Mouse (Mus musculus): Measurements from ENCODE around the gene Rhcg. TPM values are rescaled to one million over a fixed set of nuclear protein-coding genes. Genes with fewer than 3 reads are reported as not detected.

Gene Rhcg
- polyA plus RNA-seq, 1 experiment, result not detected

DNA sequence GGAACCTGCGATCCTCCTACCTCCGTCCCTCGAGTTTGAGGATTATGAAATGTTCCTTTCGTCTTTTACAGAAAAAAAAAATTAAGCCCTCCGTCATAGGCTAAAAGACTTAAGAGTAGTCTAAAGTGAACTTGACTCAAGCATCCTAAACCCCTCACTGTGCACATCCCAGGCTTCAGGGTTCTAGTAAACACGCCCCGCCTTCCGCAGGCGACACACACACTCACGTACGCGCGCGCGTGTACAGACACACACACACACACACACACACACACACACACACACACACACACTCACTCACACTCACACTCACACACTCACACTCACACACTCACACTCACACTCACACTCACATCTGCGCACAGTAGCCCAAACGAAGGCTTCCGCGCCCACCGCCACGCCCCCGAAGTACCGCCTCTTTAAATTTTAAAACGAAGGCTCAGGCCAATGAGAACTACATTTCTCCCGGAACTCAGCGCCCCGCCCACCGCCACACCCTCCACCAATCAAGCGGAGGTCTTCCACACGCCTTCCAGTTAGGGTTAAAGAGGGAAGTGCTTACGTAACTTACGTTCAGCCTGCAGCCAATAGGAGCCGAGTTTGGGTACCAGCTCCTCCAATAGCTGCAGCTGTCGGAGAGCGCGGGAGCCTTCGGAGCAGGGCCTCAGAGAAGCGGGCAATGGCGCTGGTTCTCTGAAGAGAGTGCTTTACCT lies 42.3 kb upstream of the Rhcg start, which contains the start of gene Ticrr:
Gene Ticrr, plus strand, starts transcription at position 619 of the 713 bp plus-strand sequence.
- Histone ChIP-seq H3K4me3 (peak within 1 kb of the TSS; percentile 56), H3ac (ENCODE audit: control insufficient read depth, insufficient read length) (peak within 1 kb of the TSS; percentile 22), H3K36me3 (ENCODE audit: control insufficient read depth, insufficient read depth) (no peaks in the 10 kb centered on the region), H3K27me3 (ENCODE audit: control insufficient read depth, insufficient read depth, insufficient read length) (no peaks in the 10 kb centered on the region), H3K4me2 (ENCODE audit: low read depth) (peak within 1 kb of the TSS; percentile 86), H3K79me2 (ENCODE audit: control insufficient read depth, insufficient read depth) (peaks cover 41% of the 10 kb centered on the region)
- TF ChIP-seq SRF (IDR thresholded peaks at IDR 0.05; ENCODE audit: control insufficient read depth, insufficient read length, low read depth) (no peak), REST (IDR thresholded peaks at IDR 0.05; ENCODE audit: insufficient read depth, insufficient read length) (no peak), MYOG (IDR thresholded peaks at IDR 0.05; ENCODE audit: control insufficient read depth in 1 of 3, insufficient read depth in 1 of 3, insufficient read length in 2 of 3, low read depth in 2 of 3) (no peak), POLR2AphosphoS2 (IDR thresholded peaks at IDR 0.05; ENCODE audit: insufficient read length, low read depth) (no peak), TCF12 (IDR thresholded peaks at IDR 0.05; ENCODE audit: insufficient read depth, poor library complexity, severe bottlenecking) (no peak), MYOD1 (IDR thresholded peaks at IDR 0.05; ENCODE audit: control insufficient read depth in 1 of 3, insufficient read length in 2 of 3, low read depth in 2 of 3) (no peak), E2F4 (IDR thresholded peaks at IDR 0.05; ENCODE audit: insufficient read depth) (peak; percentile 96), TCF3 (IDR thresholded peaks at IDR 0.05; ENCODE audit: insufficient read length, low read depth) (no peak), USF1 (IDR thresholded peaks at IDR 0.05; ENCODE audit: low read depth) (no peak), CEBPB (IDR thresholded peaks at IDR 0.05; ENCODE audit: insufficient read depth, poor library complexity, severe bottlenecking) (no peak), POLR2A (IDR thresholded peaks at IDR 0.05; ENCODE audit: insufficient read length, low read depth) (peak; percentile 35), MAX (IDR thresholded peaks at IDR 0.05; ENCODE audit: low read depth) (no peak)

DNA sequence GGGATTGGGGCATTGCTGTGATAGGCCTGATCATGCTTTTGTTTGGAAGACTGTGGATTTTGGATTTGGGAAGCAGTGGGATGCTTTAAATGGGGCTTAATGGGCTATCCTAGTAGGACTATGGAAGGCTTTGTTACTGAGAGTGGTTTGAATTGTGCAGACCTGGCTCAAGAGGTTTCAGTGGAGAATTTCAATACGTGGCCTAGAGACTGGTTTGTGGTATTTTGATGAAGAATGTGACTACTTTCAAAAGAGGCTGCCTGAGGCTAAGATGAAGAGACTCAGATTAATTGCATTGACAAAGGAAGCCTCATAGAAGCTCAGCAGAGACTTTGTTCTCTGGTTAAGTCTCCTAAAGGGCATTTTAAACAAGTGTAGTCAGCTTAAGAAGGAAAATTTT lies 37.1 kb upstream of the Rhcg start:
- H3K27me3 ChIP-seq (ENCODE audit: control insufficient read depth, insufficient read depth, insufficient read length), result no peaks in the 10 kb centered on the region
- TF ChIP-seq USF1 (IDR thresholded peaks at IDR 0.05; ENCODE audit: low read depth) (no peak), POLR2AphosphoS2 (IDR thresholded peaks at IDR 0.05; ENCODE audit: insufficient read length, low read depth) (no peak), CEBPB (IDR thresholded peaks at IDR 0.05; ENCODE audit: insufficient read depth, poor library complexity, severe bottlenecking) (no peak), SRF (IDR thresholded peaks at IDR 0.05; ENCODE audit: control insufficient read depth, insufficient read length, low read depth) (no peak), POLR2A (IDR thresholded peaks at IDR 0.05; ENCODE audit: insufficient read length, low read depth) (no peak), REST (IDR thresholded peaks at IDR 0.05; ENCODE audit: insufficient read depth, insufficient read length) (no peak), TCF3 (IDR thresholded peaks at IDR 0.05; ENCODE audit: insufficient read length, low read depth) (no peak), MAX (IDR thresholded peaks at IDR 0.05; ENCODE audit: low read depth) (no peak), MYOG (IDR thresholded peaks at IDR 0.05; ENCODE audit: control insufficient read depth in 1 of 3, insufficient read depth in 1 of 3, insufficient read length in 2 of 3, low read depth in 2 of 3) (no peak), TCF12 (IDR thresholded peaks at IDR 0.05; ENCODE audit: insufficient read depth, poor library complexity, severe bottlenecking) (no peak), E2F4 (IDR thresholded peaks at IDR 0.05; ENCODE audit: insufficient read depth) (no peak), MYOD1 (IDR thresholded peaks at IDR 0.05; ENCODE audit: control insufficient read depth in 1 of 3, insufficient read length in 2 of 3, low read depth in 2 of 3) (no peak)
- no peaks in the 10 kb centered on the region for H3K36me3 ChIP-seq (ENCODE audit: control insufficient read depth, insufficient read depth)
- no peaks in the 10 kb centered on the region for H3K79me2 ChIP-seq (ENCODE audit: control insufficient read depth, insufficient read depth)
- H3ac ChIP-seq (ENCODE audit: control insufficient read depth, insufficient read length), result no peak overlapping the region
- H3K4me2 ChIP-seq (ENCODE audit: low read depth), result no peak overlapping the region
- H3K4me3 ChIP-seq, result no peak overlapping the region

DNA sequence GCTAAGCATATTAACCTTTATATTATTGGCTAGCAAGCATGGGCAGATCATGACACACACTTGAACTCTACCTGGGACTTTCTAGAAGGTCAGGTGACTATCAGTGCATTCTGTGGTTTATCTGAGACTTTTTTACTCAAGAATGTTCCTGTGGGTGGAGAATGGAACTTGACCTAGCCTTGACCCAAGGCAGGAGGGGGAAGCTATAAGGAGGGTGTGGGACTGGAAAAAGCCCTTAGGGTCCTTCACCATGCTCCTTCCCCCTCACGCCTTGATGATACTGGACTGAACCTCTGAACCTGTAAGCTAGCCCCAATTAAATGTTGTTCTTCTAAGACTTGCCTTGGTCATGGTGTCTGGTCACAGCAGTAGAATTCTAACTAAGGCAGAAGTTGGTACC lies 36.7 kb upstream of the Rhcg start:
- H3K36me3 ChIP-seq (ENCODE audit: control insufficient read depth, insufficient read depth), result no peaks in the 10 kb centered on the region
- no peaks in the 10 kb centered on the region for H3K27me3 ChIP-seq (ENCODE audit: control insufficient read depth, insufficient read depth, insufficient read length)
- H3ac ChIP-seq (ENCODE audit: control insufficient read depth, insufficient read length), result no peak overlapping the region
- H3K79me2 ChIP-seq (ENCODE audit: control insufficient read depth, insufficient read depth), result no peaks in the 10 kb centered on the region
- no peak overlapping the region for H3K4me2 ChIP-seq (ENCODE audit: low read depth)
- TF ChIP-seq CEBPB (IDR thresholded peaks at IDR 0.05; ENCODE audit: insufficient read depth, poor library complexity, severe bottlenecking) (no peak), USF1 (IDR thresholded peaks at IDR 0.05; ENCODE audit: low read depth) (no peak), POLR2A (IDR thresholded peaks at IDR 0.05; ENCODE audit: insufficient read length, low read depth) (no peak), E2F4 (IDR thresholded peaks at IDR 0.05; ENCODE audit: insufficient read depth) (no peak), MAX (IDR thresholded peaks at IDR 0.05; ENCODE audit: low read depth) (no peak), TCF12 (IDR thresholded peaks at IDR 0.05; ENCODE audit: insufficient read depth, poor library complexity, severe bottlenecking) (no peak), SRF (IDR thresholded peaks at IDR 0.05; ENCODE audit: control insufficient read depth, insufficient read length, low read depth) (no peak), MYOD1 (IDR thresholded peaks at IDR 0.05; ENCODE audit: control insufficient read depth in 1 of 3, insufficient read length in 2 of 3, low read depth in 2 of 3) (no peak)
- no peak overlapping the region for H3K4me3 ChIP-seq

DNA sequence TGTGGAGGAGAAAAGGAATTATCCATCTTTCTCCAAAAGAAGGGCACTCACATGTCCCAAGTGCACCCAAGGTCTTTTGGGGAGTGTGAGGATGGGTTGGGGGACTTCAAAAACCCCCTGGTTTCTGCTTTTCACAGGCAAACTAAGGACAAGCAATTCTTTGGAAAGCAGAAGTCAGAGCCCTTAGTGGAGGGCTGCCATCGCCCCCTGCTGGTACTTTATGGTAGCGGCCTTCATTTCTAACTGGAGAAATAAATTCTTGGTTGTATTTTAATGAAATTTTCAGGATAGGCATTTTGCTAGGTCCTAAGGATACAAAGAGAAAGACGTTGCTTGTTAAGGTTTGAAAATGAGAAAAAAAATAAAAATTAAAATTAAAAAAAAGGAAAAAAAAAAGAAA lies 31.5 kb upstream of the Rhcg start:
- Histone ChIP-seq H3K4me3 (no peak overlapping the region), H3K36me3 (ENCODE audit: control insufficient read depth, insufficient read depth) (no peaks in the 10 kb centered on the region), H3K27me3 (ENCODE audit: control insufficient read depth, insufficient read depth, insufficient read length) (peaks cover 10% of the 10 kb centered on the region), H3ac (ENCODE audit: control insufficient read depth, insufficient read length) (no peak overlapping the region), H3K4me2 (ENCODE audit: low read depth) (no peak overlapping the region), H3K79me2 (ENCODE audit: control insufficient read depth, insufficient read depth) (no peaks in the 10 kb centered on the region)
- TF ChIP-seq USF1 (IDR thresholded peaks at IDR 0.05; ENCODE audit: low read depth) (no peak), TCF12 (IDR thresholded peaks at IDR 0.05; ENCODE audit: insufficient read depth, poor library complexity, severe bottlenecking) (no peak), REST (IDR thresholded peaks at IDR 0.05; ENCODE audit: insufficient read depth, insufficient read length) (no peak), TCF3 (IDR thresholded peaks at IDR 0.05; ENCODE audit: insufficient read length, low read depth) (no peak), POLR2A (IDR thresholded peaks at IDR 0.05; ENCODE audit: insufficient read length, low read depth) (no peak), MYOD1 (IDR thresholded peaks at IDR 0.05; ENCODE audit: control insufficient read depth in 1 of 3, insufficient read length in 2 of 3, low read depth in 2 of 3) (no peak)
